Mouse (Mus musculus) lung, adult 2 months (tissue): Measurements from ENCODE around the gene Bptf. TPM values are rescaled to one million over a fixed set of nuclear protein-coding genes. Genes with fewer than 3 reads are reported as not detected.
A peak's percentile ranks its signal among the peaks of the same experiment; 100 is the strongest.
"Not testable (repeated sequence)": the region's sequence is repeated elsewhere in the genome, so short reads cannot be mapped to it uniquely, and the experiment has no call there.

Source experiments
- DNase-seq: peaks from one replicate; pipeline ENCODE4 v3.0.0; 2022
- H3K4me1 ChIP-seq: fragments of 200-500 bp; 2 replicates; pipeline ENCODE4 v1.6.1; 2011; ENCODE audit warnings: low read length; ENCODE audit not compliant: control insufficient read depth, insufficient read depth
- H3K4me3 ChIP-seq: fragments of 200-500 bp; replicated peaks from 2 replicates; pipeline ENCODE3; 2011; ENCODE audit warnings: low read depth, mild to moderate bottlenecking, control low read depth, low read length; ENCODE audit errors: extremely low read depth
- CTCF ChIP-seq: fragments of 200-500 bp; IDR thresholded peaks from 2 replicates; pipeline ENCODE4 v1.5.1; 2011; ENCODE audit warnings: mild to moderate bottlenecking, low read length, control low read depth; ENCODE audit not compliant: insufficient read depth
- POLR2A ChIP-seq: fragments of 200-500 bp; IDR thresholded peaks from 2 replicates; pipeline ENCODE4 v1.6.1; 2011; ENCODE audit warnings: low read depth, mild to moderate bottlenecking, control low read depth, low read length, borderline replicate concordance; ENCODE audit errors: extremely low read depth
- WGBS: fragments of 180-500 bp; shearing (Covaris S2); methylation state at CpG from one replicate; pipeline ENCODE4 v1.1.7; 2018; 5-methylcytosine and 5-hydroxymethylcytosine counted together
- polyA plus RNA-seq: library from polyadenylated mRNA; depleted of rRNA; stranded (reverse); fragments of >200 nt; gene quantifications from 2 replicates; pipeline ENCODE4 v1.2.3, GENCODE M21; 2012; rRNA removed

The Bptf gene
- polyA plus RNA-seq, 1 experiment: 27.3 TPM

DNA sequence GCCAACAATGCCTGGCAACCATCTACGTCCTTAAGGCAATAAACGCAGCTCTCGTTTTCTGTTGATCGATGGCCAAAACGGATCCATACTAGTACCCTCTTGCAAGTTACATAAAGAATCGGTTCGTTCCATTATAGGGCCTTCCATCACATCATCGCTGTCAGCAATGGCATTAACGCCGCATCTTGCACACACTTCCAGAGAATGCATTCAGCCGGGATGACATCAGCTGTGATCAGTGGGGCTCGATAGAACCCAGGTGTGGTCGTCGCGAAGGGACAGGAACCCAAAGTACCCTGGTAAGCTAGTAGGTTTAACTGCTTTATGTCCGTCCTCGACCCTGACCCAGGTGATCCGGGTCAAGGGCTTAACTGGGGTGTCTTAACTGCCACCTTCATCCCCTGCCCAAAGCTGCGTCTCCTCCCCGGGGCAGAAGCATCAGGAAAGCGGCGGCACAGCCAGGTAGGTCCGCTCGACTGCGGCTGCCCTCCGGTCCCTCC, 133.2 kb downstream of the Bptf start:
- Histone ChIP-seq H3K4me1 (peaks cover 8% of the 10 kb centered on the region; the same call in 1 of the 2 replicates), H3K4me3 (peak overlapping the region; percentile 80)
- TF ChIP-seq CTCF: no peak
- no peak for TF ChIP-seq POLR2A
- under 1% methylated on average over 26 of the region's 26 CpGs for WGBS
- no peak for DNase-seq

DNA sequence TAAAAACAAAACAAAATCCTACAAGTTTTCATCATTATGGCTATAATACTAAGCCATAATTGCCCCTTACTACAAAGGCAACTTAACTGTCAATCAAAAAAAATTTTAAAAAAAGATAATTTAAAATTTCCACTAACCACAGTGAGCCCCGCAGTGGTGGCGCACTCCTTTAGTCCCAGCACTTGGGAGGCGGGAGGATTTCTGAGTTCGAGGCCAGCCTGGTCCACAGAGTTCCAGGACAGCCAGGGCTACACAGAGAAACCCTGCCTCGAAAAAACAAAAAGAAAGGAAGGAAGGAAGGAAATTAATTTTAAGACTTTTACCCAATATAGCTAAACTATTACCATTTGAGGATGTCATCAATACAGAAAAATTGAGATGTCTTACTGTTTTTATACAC, 134.0 kb downstream of the Bptf start:
- no peak for DNase-seq
- WGBS: 21% methylated on average over 5 of the region's 5 CpGs
- peak overlapping the region; percentile 40 for H3K4me3 ChIP-seq
- H3K4me1 ChIP-seq: peaks cover 8% of the 10 kb centered on the region; the same call in 1 of the 2 replicates
- TF ChIP-seq POLR2A (no peak), CTCF (no peak)

DNA sequence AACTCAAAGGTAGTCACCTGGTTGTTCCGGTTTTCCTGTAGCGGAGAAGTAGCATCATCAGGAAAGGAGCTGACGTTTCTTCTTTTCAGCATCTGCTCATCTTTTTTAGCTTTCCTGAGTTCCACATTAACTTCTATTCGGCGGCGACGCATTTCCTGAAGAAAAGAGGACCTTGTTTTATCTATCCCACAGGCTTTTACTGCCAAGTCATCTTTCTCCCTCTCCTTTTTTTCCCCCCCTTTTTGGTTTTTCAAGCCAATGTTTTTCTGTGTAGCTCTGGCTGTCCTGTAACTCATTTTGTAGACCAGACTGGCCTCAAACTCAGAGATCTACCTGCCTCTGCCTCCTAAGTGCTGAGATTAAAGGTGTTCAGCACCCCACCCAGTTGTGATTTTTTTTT, 135.4 kb downstream of the Bptf start:
- not testable (repeated sequence) for H3K4me3 ChIP-seq, H3K4me1 ChIP-seq
- WGBS: 89% methylated on average over 7 of the region's 7 CpGs

DNA sequence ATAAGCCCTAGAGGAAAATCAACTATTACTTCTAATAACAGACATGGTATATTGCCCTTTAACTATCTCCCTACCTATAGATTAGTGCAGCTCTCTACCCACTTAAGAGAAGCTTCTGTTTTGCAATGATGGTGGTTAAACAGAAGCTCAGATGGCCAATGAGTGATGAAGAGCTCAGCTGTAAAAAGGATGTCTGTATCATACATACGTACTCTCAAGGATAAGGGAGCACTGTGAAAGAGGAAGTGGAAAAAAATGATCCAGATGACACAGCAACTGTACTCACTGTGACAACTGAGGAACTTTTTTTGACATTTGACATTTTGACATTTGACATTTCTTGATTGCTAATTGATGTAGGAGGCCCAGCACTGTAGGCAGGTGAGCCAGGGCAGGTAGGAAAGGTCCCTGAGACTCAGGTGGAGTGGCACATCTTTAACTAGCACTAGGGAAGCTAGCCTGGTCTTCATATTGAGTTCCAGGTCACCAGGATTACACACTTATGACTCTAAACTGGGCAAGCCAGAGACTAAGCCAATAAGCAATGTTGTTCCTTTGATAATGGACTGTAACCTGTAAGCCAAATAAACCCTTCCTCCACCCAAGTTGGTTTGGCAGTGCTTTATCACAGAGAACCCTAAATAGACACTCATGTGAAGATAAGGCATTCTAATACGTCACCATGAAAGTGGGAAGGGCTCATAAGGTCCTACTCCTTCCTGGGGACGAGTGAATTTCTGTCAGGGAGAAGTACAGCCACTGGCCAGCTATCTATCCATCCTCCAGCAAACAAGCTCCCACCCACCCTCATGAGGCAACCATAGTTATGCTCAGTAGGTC, 137.5 kb downstream of the Bptf start:
- Histone ChIP-seq H3K4me1 (peaks cover 8% of the 10 kb centered on the region; the same call in 1 of the 2 replicates), H3K4me3 (no peak overlapping the region)
- TF ChIP-seq CTCF (no peak), POLR2A (no peak)
- DNase-seq: no peak
- WGBS: 41% methylated on average over 3 of the region's 3 CpGs

More for the DNA sequence above, 135.4 kb downstream of the Bptf start:
- not testable (repeated sequence) for DNase-seq

DNA sequence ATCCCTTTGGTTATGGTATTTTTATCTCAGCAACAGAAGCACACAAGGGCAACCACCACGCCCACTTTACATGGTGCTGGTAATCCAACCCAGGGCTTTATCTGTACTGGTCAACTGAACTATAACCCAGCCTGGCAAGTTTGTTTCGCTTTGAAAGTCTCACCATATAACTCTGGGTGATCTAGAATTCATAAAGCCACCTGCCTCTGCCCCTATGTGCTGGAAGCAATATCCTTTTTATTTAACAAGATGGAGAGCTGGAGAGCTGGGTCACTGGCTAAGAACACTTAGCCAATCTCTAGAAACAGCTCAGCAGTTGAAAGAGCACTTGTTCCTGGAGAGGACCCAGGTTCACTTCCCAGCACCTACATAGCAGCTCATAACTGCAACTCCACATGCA, 144.5 kb downstream of the Bptf start:
- H3K4me1 ChIP-seq: no peaks in the 10 kb centered on the region
- 95% methylated on average over 2 of the region's 2 CpGs for WGBS
- no peak for DNase-seq
- no peak for TF ChIP-seq POLR2A
- TF ChIP-seq CTCF: no peak
- no peak overlapping the region for H3K4me3 ChIP-seq

DNA sequence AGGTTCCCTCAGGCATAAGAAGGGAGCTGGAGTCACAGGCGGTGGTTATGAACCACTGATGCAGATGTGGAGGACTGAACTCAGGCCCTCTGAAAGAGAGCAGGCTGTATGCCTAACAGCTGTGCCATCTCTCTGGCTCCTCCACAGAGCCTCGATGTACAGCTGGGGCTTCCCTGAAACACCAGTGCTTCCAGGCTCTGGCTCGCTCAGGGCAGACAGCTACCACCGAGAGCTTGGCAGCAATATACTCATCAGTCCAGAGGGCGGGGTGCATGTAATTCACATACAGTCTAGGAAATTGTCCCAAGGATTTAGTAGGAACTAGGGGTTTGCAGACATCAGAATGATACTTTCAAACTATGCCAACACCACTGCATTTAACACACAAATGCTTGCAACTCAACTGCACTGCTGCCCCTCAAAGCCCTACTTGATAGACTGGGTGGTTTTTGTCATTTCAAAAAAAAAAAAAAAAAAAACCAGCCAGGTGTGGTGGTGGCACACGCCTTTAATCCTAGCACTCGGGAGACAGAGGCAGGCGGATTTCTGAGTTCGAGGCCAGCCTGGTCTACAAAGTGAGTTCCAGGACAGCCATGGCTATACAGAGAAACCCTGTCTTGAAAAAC, 145.8 kb downstream of the Bptf start:
- H3K4me1 ChIP-seq, DNase-seq, H3K4me3 ChIP-seq: not testable (repeated sequence)
- 74% methylated on average over 9 of the region's 9 CpGs for WGBS

Other genes with a start within 250 kb of the Bptf start
- 19.1 and 24.7 TPM in 2 replicates for gene Smurf2, start 211.4 kb downstream of the Bptf start, polyA plus RNA-seq
- 3.0 and 13.6 TPM in 2 replicates for gene Kpna2, start 132.6 kb downstream of the Bptf start, polyA plus RNA-seq
- gene 1810010H24Rik, start 106.4 kb downstream of the Bptf start, polyA plus RNA-seq: 39.7 and 53.1 TPM in 2 replicates
- gene Nol11, start 57.3 kb upstream of the Bptf start, polyA plus RNA-seq: 4.9 and 7.1 TPM in 2 replicates